Mouse (Mus musculus) spleen, adult 2 months (tissue): ENCODE measurements around the gene Arl4c. TPM values are rescaled to one million over a fixed set of nuclear protein-coding genes. Genes with fewer than 3 reads are reported as not detected.

ENCODE experiments used
- DNase-seq, 2 experiments: peaks; one replicate each; pipeline versions ENCODE4 v3.0.0 to v3.0.0-alpha.2; 2012 to 2021; ENCODE audit warnings: low spot score in 2 of 2, low read depth in 1 of 2
- H3K27ac ChIP-seq: fragments of 200-500 bp; 2 replicates; pipeline ENCODE4 v1.5.1; 2012; ENCODE audit warnings: low read length, inconsistent platforms; ENCODE audit not compliant: insufficient read depth
- H3K27me3 ChIP-seq: fragments of 200-500 bp; 2 replicates; pipeline ENCODE4 v1.6.1; 2012; ENCODE audit warnings: mild to moderate bottlenecking, moderate library complexity, low read length, inconsistent platforms; ENCODE audit not compliant: control insufficient read depth, insufficient read depth
- H3K36me3 ChIP-seq: fragments of 200-500 bp; 2 replicates; pipeline ENCODE4 v1.6.1; 2012; ENCODE audit warnings: mild to moderate bottlenecking, low read length, inconsistent platforms; ENCODE audit not compliant: control insufficient read depth, insufficient read depth
- H3K4me1 ChIP-seq: fragments of 200-500 bp; 2 replicates; pipeline ENCODE4 v1.6.1; 2011; ENCODE audit warnings: inconsistent platforms; ENCODE audit not compliant: control insufficient read depth, insufficient read depth, insufficient read length
- H3K4me3 ChIP-seq: fragments of 200-500 bp; 2 replicates; pipeline ENCODE4 v1.5.1; 2011; ENCODE audit warnings: mild to moderate bottlenecking, inconsistent platforms; ENCODE audit not compliant: insufficient read depth, insufficient read length; ENCODE audit errors: extremely low read depth
- CTCF ChIP-seq: fragments of 200-500 bp; IDR thresholded peaks from 2 replicates; pipeline ENCODE4 v1.5.1; 2011; ENCODE audit warnings: mild to moderate bottlenecking, inconsistent platforms; ENCODE audit not compliant: insufficient read depth, insufficient read length, insufficient replicate concordance; ENCODE audit errors: extremely low read depth
- POLR2A ChIP-seq: fragments of 200-500 bp; IDR thresholded peaks from 2 replicates; pipeline ENCODE4 v1.6.1; 2011; ENCODE audit warnings: low read depth, low read length, inconsistent platforms
- WGBS: fragments of 180-500 bp; shearing (Covaris S2); methylation state at CpG from one replicate; pipeline ENCODE4 v1.1.7; 2018; 5-methylcytosine and 5-hydroxymethylcytosine counted together
- polyA plus RNA-seq: library from polyadenylated mRNA; depleted of rRNA; stranded (reverse); fragments of >200 nt; gene quantifications from 2 replicates; pipeline ENCODE4 v1.2.3, GENCODE M21; 2012

Arl4c gene
- polyA plus RNA-seq, 1 experiment: 31.0 TPM

DNA sequence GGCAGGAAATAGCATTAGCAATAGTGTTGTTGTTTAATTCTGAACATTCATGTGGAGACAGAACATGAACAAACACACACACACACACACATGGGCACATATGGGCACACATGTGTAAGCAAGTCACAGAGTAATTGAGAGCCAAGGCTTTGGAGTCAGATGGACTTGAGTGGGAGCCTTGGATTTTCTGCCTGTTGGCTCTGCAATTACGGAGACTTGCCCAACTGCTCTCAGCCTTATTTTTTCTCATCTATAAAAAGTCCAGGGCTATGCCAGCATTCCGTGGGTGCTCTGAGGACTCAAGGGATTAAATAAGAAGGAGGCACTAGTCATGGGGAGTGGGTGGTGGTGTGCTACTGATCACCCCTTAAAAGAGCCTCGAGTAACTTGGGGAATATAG, 16.5 kb upstream of the Arl4c start:
- WGBS: 82% methylated on average over 3 of the region's 3 CpGs
- no peaks in the 10 kb centered on the region for H3K27me3 ChIP-seq
- no peak for DNase-seq
- TF ChIP-seq POLR2A (no peak), CTCF (no peak)
- no peaks in the 10 kb centered on the region for H3K4me1 ChIP-seq
- no peaks in the 10 kb centered on the region for H3K36me3 ChIP-seq
- H3K4me3 ChIP-seq: no peak overlapping the region
- no peak overlapping the region for H3K27ac ChIP-seq

- Histone ChIP-seq H3K27ac (no peak overlapping the region), H3K36me3 (no peaks in the 10 kb centered on the region), H3K4me3 (no peak overlapping the region), H3K27me3 (no peaks in the 10 kb centered on the region), H3K4me1 (no peaks in the 10 kb centered on the region)
- no peak for DNase-seq
- TF ChIP-seq POLR2A (no peak), CTCF (no peak)
- 81% methylated on average over 13 of the region's 13 CpGs for WGBS
Measured at GRCm38 (mm10) chr1:88717736-88718135, 15.7 kb upstream of the Arl4c start.

GRCm38 (mm10) chr1:88712011-88712410, 10.0 kb upstream of the Arl4c start:
- 81% methylated on average over 6 of the region's 6 CpGs for WGBS
- TF ChIP-seq CTCF (no peak), POLR2A (no peak)
- DNase-seq: no peak

GRCm38 (mm10) chr1:88708646-88709305, 6.8 kb upstream of the Arl4c start:
- TF ChIP-seq CTCF (no peak), POLR2A (no peak)
- peak in 1 of 2 experiments; percentile 73 for DNase-seq
- 69% methylated on average over 9 of the region's 9 CpGs for WGBS
- Histone ChIP-seq H3K27ac (peak overlapping the region; percentile 75), H3K27me3 (no peaks in the 10 kb centered on the region), H3K36me3 (no peaks in the 10 kb centered on the region), H3K4me1 (peaks cover 3% of the 10 kb centered on the region; the same call in 1 of the 2 replicates), H3K4me3 (no peak overlapping the region)

More at GRCm38 (mm10) chr1:88712011-88712410, 10.0 kb upstream of the Arl4c start:
- no peaks in the 10 kb centered on the region for H3K27me3 ChIP-seq
- no peaks in the 10 kb centered on the region for H3K36me3 ChIP-seq
- H3K4me3 ChIP-seq: no peak overlapping the region
- H3K27ac ChIP-seq: no peak overlapping the region
- H3K4me1 ChIP-seq: peaks cover 3% of the 10 kb centered on the region; the same call in 1 of the 2 replicates

- H3K27ac ChIP-seq: peak overlapping the region; percentile 21
- H3K4me1 ChIP-seq: peaks cover 3% of the 10 kb centered on the region; the same call in 1 of the 2 replicates
- DNase-seq: no peak
- H3K36me3 ChIP-seq: no peaks in the 10 kb centered on the region
- TF ChIP-seq CTCF: no peak
- H3K4me3 ChIP-seq: no peak overlapping the region
- no peaks in the 10 kb centered on the region for H3K27me3 ChIP-seq
- 61% methylated on average over 3 of the region's 3 CpGs for WGBS
Measured at GRCm38 (mm10) chr1:88708191-88708590, 6.2 kb upstream of the Arl4c start.

DNA sequence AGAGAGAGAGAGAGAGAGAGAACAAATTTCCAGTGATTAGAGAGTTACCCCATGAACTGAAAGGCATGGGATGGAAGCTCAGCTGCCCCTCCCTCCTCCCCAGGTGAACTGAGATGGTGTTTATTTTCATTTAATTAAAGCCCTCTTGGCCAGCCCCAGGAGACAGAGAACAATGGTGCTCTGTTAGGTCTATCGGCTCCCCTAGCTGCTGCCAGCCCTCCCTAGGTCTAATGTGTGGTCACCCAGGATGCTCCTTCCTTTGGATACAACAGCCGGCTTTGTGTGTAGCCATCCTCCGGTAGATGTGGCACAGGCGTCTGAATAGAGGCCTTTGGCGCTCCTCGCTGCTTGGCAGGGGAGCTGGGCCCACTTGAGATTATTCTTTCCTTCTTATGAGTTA, 5.5 kb upstream of the Arl4c start:
- no peaks in the 10 kb centered on the region for H3K36me3 ChIP-seq
- H3K27ac ChIP-seq: no peak overlapping the region
- H3K4me3 ChIP-seq: no peak overlapping the region
- WGBS: 96% methylated on average over 6 of the region's 6 CpGs
- no peaks in the 10 kb centered on the region for H3K27me3 ChIP-seq
- TF ChIP-seq POLR2A: no peak
- TF ChIP-seq CTCF: no peak
- DNase-seq: no peak
- H3K4me1 ChIP-seq: peaks cover 3% of the 10 kb centered on the region; the same call in 1 of the 2 replicates

GRCm38 (mm10) chr1:88705799-88706198, 3.8 kb upstream of the Arl4c start:
- WGBS: under 1% methylated on average over 15 of the region's 15 CpGs
- H3K4me3 ChIP-seq: no peak overlapping the region
- DNase-seq: peak; percentile 76 to 86

More at GRCm38 (mm10) chr1:88705799-88706198, 3.8 kb upstream of the Arl4c start:
- Histone ChIP-seq H3K27me3 (no peaks in the 10 kb centered on the region), H3K27ac (no peak overlapping the region), H3K4me1 (peaks cover 3% of the 10 kb centered on the region; the same call in 1 of the 2 replicates), H3K36me3 (no peaks in the 10 kb centered on the region)
- no peak for TF ChIP-seq POLR2A
- peak; percentile 98; the same call in 1 of the 2 replicates for TF ChIP-seq CTCF
